Mouse (Mus musculus) heart, embryonic 14.5 days (tissue): ENCODE results near the gene Myh7. TPM values are rescaled to one million over a fixed set of nuclear protein-coding genes. Genes with fewer than 3 reads are reported as not detected.
"Not testable (repeated sequence)": the region's sequence is repeated elsewhere in the genome, so short reads cannot be mapped to it uniquely, and the experiment has no call there.

Experiments
- ATAC-seq: fragments of 200-750 bp; cut with Nextera tagmentation; 2 replicates; pipeline ENCODE4 v1.8.0; 2017; ENCODE audit warnings: low read depth, moderate TSS enrichment; ENCODE audit not compliant: insufficient number of reproducible peaks, insufficient read depth, low FRiP score
- H3K27ac ChIP-seq, 2 experiments: fragments of 200-500 bp in 1 of 2; fragments of 300-500 bp in 1 of 2; sonication (generic) in 1 of 2; replicated peaks in 1 of 2; 2 replicates each; pipeline ENCODE4 v1.5.1; 2012 to 2014; ENCODE audit warnings: low read depth in 2 of 2, low read length in 2 of 2, control low read depth in 1 of 2, mild to moderate bottlenecking in 1 of 2, mixed read lengths in 1 of 2; ENCODE audit not compliant: control insufficient read depth in 1 of 2, insufficient read depth in 1 of 2
- H3K27me3 ChIP-seq: fragments of 300-500 bp; sonication (generic); 2 replicates; pipeline ENCODE4 v1.6.1; 2014; ENCODE audit warnings: mild to moderate bottlenecking, low read length, control low read depth; ENCODE audit not compliant: control insufficient read depth, insufficient read depth
- H3K36me3 ChIP-seq: fragments of 300-500 bp; sonication (generic); 2 replicates; pipeline ENCODE4 v1.6.1; 2014; ENCODE audit warnings: mild to moderate bottlenecking, control low read depth, low read length, mixed read lengths; ENCODE audit not compliant: control insufficient read depth, insufficient read depth
- H3K4me1 ChIP-seq, 2 experiments: fragments of 200-500 bp in 1 of 2; fragments of 300-500 bp in 1 of 2; sonication (generic) in 1 of 2; 2 replicates each; pipeline ENCODE4 v1.6.1; 2012 to 2014; ENCODE audit warnings: low read length in 2 of 2, control low read depth in 1 of 2, mixed read lengths in 1 of 2; ENCODE audit not compliant: control insufficient read depth in 2 of 2, insufficient read depth in 2 of 2
- H3K4me2 ChIP-seq: fragments of 300-500 bp; sonication (generic); 2 replicates; pipeline ENCODE4 v1.6.1; 2014; ENCODE audit warnings: mild to moderate bottlenecking, low read length
- H3K4me3 ChIP-seq, 2 experiments: fragments of 200-500 bp in 1 of 2; fragments of 300-500 bp in 1 of 2; sonication (generic) in 1 of 2; 2 replicates each; pipeline ENCODE4 v1.5.1; 2012 to 2014; ENCODE audit warnings: low read length in 2 of 2, mild to moderate bottlenecking in 2 of 2, control low read depth in 1 of 2, low read depth in 1 of 2, moderate library complexity in 1 of 2; ENCODE audit not compliant: control insufficient read depth in 1 of 2, insufficient read depth in 1 of 2
- H3K9ac ChIP-seq: fragments of 300-500 bp; sonication (generic); 2 replicates; pipeline ENCODE4 v1.6.1; 2014; ENCODE audit warnings: mild to moderate bottlenecking, low read length
- H3K9me3 ChIP-seq: fragments of 300-500 bp; sonication (generic); 2 replicates; pipeline ENCODE4 v1.6.1; 2016; ENCODE audit warnings: low read length, control low read depth; ENCODE audit not compliant: control insufficient read depth
- WGBS: fragments of 180-500 bp; shearing (Covaris S2); extraction: QIAGEN DNeasy Blood & Tissue Kit; methylation state at CpG from one replicate; pipeline ENCODE4 v1.1.7; 2014; 5-methylcytosine and 5-hydroxymethylcytosine counted together
- polyA plus RNA-seq: library from polyadenylated mRNA; unstranded; fragments of >200 nt; fragmentation: Nextera tagmentation; extraction: Ambion mirVana; gene quantifications from 2 replicates; pipeline ENCODE4 v1.2.1, GENCODE M21; 2014

The Myh7 gene
- polyA plus RNA-seq, 1 experiment from 2014 or later: 5,319 TPM

DNA sequence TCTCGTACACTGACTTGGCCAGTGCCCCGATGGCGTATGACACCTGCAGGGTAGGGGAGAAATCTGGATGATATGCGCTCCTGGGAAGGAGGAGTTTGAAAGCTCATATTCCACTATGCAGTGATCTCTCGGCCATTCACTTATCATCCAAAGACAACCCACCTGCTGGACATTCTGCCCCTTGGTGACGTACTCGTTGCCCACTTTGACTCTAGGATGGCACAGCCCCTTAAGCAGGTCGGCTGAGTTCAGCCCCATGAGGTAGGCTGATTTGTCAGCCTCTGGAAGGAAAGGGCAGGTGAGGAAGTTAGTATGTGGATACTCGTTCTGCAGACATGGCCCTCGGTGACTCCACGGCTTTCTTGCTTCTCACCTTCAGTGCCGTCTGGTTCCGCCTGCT lies 5.5 kb downstream of the Myh7 start:
- Histone ChIP-seq H3K9ac (peak overlapping the region; percentile 100), H3K4me3 (peak overlapping the region; percentile 62 to 66), H3K9me3 (no peaks in the 10 kb centered on the region), H3K4me2 (peak overlapping the region; percentile 73), H3K36me3 (peaks cover 94% of the 10 kb centered on the region), H3K4me1 (peaks cover 0 to 2% of the 10 kb centered on the region in 2 experiments; a peak in 1 of 4 replicates), H3K27me3 (0 out of 2 replicates have a peak, but pooled peaks cover 3% of the 10 kb centered on the region), H3K27ac (peak overlapping the region; percentile 99 to 100)
- WGBS: 42% methylated on average over 13 of the region's 13 CpGs
- no peak; the same call in 1 of the 2 replicates for ATAC-seq

DNA sequence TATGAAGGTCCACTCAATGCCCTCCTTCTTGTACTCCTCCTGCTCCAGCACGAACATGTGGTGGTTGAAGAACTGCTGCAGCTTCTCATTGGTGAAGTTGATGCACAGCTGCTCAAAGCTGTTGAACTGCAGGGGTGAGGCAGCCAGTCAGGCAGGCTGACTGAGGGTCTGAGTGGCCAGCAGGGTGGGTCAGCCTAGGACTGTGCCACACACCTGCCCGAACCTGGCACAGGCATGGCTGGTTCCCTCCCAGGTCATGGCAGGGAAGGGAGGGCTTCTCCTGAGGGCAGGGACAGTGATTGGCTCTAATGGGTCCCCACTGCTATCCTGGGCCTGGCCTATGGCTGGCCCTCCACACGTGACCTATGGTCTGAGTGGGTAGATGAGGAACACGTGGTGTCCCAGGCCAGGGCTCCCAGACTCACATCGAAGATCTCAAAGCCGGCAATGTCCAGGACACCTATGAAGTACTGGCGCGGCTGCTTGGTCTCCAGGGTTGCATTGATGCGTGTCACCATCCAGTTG lies 6.0 kb downstream of the Myh7 start:
- Histone ChIP-seq H3K9ac (peak overlapping the region; percentile 100), H3K27ac (peak overlapping the region; percentile 99 to 100)
- ATAC-seq: peak; percentile 55

DNA sequence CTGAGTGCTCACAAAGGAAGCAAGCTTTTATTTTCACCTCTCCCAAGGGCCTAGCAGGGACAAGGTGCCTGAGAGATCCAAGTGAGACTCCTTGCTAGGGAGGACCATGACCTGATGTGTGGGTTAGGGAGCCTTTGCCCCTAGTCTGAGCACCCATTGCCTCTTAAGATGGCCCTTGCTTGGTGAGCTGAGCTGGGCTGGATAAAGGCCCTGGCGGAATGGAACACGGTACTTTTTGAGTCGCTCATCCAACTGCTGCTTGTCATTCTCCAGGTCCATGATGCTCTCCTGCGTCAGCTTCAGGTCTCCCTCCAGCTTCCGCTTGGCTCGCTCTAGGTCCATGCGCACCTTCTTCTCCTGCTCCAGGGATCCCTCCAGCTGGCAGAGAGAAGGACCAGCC lies 12.5 kb downstream of the Myh7 start:
- Histone ChIP-seq H3K27ac (peak overlapping the region; percentile 78 to 100), H3K9me3 (no peaks in the 10 kb centered on the region), H3K27me3 (no peaks in the 10 kb centered on the region), H3K36me3 (peaks cover 91% of the 10 kb centered on the region), H3K9ac (peak overlapping the region; percentile 100), H3K4me2 (peak overlapping the region; percentile 73), H3K4me1 (peaks cover 5 to 6% of the 10 kb centered on the region in 2 experiments; a peak in 2 of 4 replicates), H3K4me3 (peak overlapping the region; percentile 9 to 66; a peak in 2 of 4 replicates)
- no peak for ATAC-seq
- 61% methylated on average over 7 of the region's 7 CpGs for WGBS

More for the DNA sequence above, 6.0 kb downstream of the Myh7 start:
- peaks cover 98% of the 10 kb centered on the region for H3K36me3 ChIP-seq
- WGBS: 45% methylated on average over 9 of the region's 9 CpGs
- not testable (repeated sequence) for H3K9me3 ChIP-seq, H3K27me3 ChIP-seq, H3K4me1 ChIP-seq
- peak overlapping the region; percentile 62 to 66 for H3K4me3 ChIP-seq
- H3K4me2 ChIP-seq: peak overlapping the region; percentile 73

DNA sequence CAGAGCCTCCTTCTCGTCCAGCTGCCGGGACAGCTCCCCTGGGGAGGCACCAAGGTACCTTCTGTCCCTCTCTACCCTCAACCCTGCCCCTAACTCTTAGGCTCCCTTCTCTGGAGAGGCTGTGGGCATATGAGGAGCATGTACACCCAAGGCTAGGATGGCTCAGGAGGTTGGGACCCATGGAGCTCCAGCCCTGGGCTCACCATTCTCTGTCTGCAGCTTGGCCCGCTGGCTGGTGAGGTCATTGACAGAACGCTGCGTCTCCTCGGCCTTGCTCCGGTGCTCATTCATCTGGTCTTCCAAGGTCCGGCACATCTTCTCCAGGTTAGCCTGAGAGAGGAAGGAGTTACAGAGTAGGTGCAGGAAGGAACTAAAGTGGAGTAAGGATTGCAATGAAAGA lies 15.8 kb downstream of the Myh7 start:
- peaks cover 5 to 7% of the 10 kb centered on the region in 2 experiments; a peak in 2 of 4 replicates for H3K4me1 ChIP-seq
- peak overlapping the region; percentile 69 for H3K9ac ChIP-seq
- peak overlapping the region; percentile 46 for H3K4me2 ChIP-seq
- WGBS: 60% methylated on average over 8 of the region's 8 CpGs
- H3K4me3 ChIP-seq: peak overlapping the region in 1 of 2 experiments; percentile 6; a peak in 2 of 4 replicates
- ATAC-seq: no peak
- no peaks in the 10 kb centered on the region for H3K27me3 ChIP-seq
- peaks cover 87% of the 10 kb centered on the region for H3K36me3 ChIP-seq
- H3K9me3 ChIP-seq: no peaks in the 10 kb centered on the region
- H3K27ac ChIP-seq: peak overlapping the region; percentile 75 to 82

DNA sequence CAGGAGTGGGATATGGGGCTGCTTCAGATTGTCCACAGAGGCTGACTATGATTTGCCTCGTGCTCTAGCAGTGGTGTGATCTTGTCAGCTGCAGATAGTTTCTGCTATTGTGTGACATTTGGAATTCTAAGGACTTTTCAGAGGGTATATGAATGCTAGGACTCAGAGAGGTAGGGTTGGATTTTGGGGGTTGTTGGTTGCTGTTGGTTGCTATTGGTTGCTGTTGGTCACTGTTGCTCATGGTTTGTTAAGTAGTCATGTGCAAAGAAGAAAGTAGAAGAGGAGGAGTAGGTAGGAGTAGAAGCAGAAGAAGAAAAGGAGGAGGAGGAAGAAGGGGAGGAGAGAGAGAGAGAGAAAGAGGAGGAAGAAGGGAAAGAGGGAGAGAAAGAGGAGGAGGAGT lies 17.8 kb downstream of the Myh7 start, which contains the start of gene Gm17428:
Gene Gm17428 (plus strand): TSS at position 301 of the 400 bp plus-strand sequence.
- Histone ChIP-seq H3K27ac (peak within 1 kb of the TSS; percentile 60 to 82), H3K36me3 (peaks cover 87% of the 10 kb centered on the region), H3K4me1 (peaks cover 5 to 10% of the 10 kb centered on the region in 2 experiments; a peak in 2 of 4 replicates), H3K9ac (peak within 1 kb of the TSS; percentile 69), H3K4me3 (no peak within 1 kb of the TSS), H3K4me2 (peak within 1 kb of the TSS; percentile 46; the same call in 1 of the 2 replicates), H3K9me3 (no peaks in the 10 kb centered on the region), H3K27me3 (no peaks in the 10 kb centered on the region)
- ATAC-seq: no peak
- 41% methylated on average over 1 of the region's 1 CpGs for WGBS

DNA sequence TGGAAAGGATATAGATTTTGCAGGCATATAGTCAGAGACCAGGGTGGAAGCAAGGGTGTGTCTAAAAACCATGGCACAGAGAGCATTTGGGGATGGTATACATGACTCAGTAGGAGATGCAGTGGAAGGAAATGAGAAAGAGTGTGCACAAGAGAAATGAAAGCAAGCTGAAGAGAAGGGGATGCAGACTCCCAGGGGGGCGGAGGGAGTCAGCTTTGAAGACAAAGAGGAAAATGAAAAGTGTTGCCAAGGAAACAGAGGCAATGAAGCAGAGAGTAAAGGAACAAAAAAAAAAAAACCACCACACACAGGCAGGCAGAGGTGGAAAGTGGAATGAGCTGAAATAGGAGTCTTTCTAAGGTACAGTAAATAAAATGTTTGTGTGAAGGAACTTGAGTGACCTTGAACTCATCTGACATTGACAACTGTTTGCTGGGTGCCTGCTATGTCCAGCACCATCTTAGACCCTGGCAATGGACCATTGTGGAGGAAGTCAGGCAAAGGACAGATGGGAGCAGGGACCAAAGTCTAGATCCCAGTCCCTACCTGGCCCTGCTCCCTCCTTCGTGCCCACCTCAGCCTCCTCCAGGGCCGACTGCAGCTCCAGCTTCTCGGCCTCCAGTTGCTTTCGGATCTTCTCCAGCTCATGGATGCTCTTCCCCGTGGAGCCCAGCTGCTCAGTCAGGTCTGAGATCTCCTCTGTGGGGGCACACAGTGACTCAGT lies 20.2 kb downstream of the Myh7 start:
- peak overlapping the region; percentile 66 to 77 for H3K27ac ChIP-seq

DNA sequence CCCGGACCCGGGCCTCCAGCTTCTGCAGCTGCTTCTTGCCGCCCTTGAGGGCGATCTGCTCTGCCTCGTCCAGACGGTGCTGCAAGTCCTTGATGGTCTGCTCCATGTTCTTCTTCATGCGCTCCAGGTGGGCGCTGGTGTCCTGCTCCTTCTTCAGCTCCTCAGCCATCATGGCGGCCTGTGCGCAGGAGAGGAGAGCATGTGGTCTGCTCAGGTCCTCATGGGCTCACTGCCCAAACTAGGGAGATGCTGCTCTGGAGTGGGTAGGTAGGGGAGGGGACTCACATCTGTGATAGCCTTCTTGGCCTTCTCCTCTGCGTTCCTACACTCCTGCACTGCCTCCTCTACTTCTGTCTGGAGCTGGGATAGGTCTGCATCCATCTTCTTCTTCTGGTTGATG lies 21.6 kb downstream of the Myh7 start:
- WGBS: 74% methylated on average over 7 of the region's 11 CpGs
- not testable (repeated sequence) for H3K4me3 ChIP-seq, ATAC-seq, H3K4me2 ChIP-seq, H3K9ac ChIP-seq, H3K9me3 ChIP-seq, H3K27me3 ChIP-seq
- Histone ChIP-seq H3K27ac (peak overlapping the region; percentile 50 to 87), H3K36me3 (peaks cover 74% of the 10 kb centered on the region), H3K4me1 (peaks cover 8 to 19% of the 10 kb centered on the region in 2 experiments)

More for the DNA sequence above, 20.2 kb downstream of the Myh7 start:
- no peak overlapping the region for H3K4me3 ChIP-seq
- H3K9ac ChIP-seq: peak overlapping the region; percentile 58
- peaks cover 8 to 10% of the 10 kb centered on the region in 2 experiments; a peak in 2 of 4 replicates for H3K4me1 ChIP-seq
- 64% methylated on average over 6 of the region's 6 CpGs for WGBS
- H3K27me3 ChIP-seq: no peaks in the 10 kb centered on the region
- H3K9me3 ChIP-seq: no peaks in the 10 kb centered on the region
- ATAC-seq: no peak
- peaks cover 87% of the 10 kb centered on the region for H3K36me3 ChIP-seq
- H3K4me2 ChIP-seq: no peak overlapping the region
